Mouse (Mus musculus) small intestine, adult 2 months (tissue): ENCODE data around the gene Bmp8a.

Experiments used
- CTCF ChIP-seq: fragments of 200-500 bp; IDR thresholded peaks from 2 replicates; pipeline ENCODE4 v1.5.1; 2012; ENCODE audit warnings: low read depth, mild to moderate bottlenecking, control low read depth, inconsistent platforms, low read length, moderate library complexity, mixed read lengths; ENCODE audit not compliant: insufficient replicate concordance, insufficient read length; ENCODE audit errors: extremely low read depth
- POLR2A ChIP-seq: fragments of 200-500 bp; IDR thresholded peaks from 2 replicates; pipeline ENCODE4 v1.6.1; 2012; ENCODE audit warnings: low read depth, mild to moderate bottlenecking, control low read depth, inconsistent platforms, low read length, moderate library complexity

- TF ChIP-seq CTCF, result no peak
- no peak for TF ChIP-seq POLR2A
These were observed 10.3 kb upstream of the Bmp8a start for GRCm38 (mm10) chr4:123353271-123353877.
